Mouse (Mus musculus): ENCODE measurements around the gene Ankrd55. TPM values are rescaled to one million over a fixed set of nuclear protein-coding genes. Genes with fewer than 3 reads are reported as not detected.

Gene Ankrd55
- total and polyA plus RNA-seq, 2 experiments, result 0.09 to 0.10 TPM

DNA sequence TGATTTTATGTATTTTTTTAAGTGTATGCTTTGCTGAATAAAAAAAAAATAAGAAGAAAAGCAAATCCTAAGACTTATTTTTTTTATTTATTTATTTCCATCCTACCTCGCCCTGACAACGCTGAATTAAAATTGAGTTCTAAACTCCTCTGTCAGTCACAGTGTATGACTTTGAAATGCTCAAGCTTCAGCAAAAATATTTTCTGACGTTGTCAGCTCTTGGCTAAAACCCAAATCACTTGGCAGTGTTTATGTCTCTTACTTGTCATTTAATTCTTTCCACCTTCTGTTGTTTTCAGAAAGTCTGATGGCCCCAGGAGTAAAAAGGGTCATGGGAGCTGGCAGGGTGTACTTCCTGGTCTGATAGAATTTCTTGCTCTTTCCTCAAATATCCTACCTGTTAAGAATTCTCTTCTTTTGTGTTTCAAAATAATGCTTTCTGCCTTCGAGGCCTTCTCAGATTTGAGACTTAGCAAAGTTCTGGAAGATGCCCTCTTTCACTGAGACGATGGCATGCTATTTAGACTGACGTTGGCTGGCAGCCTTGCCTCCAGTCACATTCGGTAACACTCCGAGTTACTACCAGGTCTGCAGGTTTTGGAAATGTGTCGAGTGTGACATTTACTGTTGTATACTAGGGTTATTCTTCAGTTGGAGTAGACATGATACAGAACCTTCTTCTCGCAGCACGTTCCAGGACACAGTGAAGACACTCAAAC, 95.8 kb downstream of the Ankrd55 start:
- DNase-seq (ENCODE audit: extremely low read depth, low read depth, low spot score), result no peak
- 77% methylated on average over 11 of the region's 11 CpGs for WGBS
- Histone ChIP-seq H3K4me1 (ENCODE audit: control insufficient read depth, insufficient read depth, low read length) (no peaks in the 10 kb centered on the region), H3K27ac (replicated peaks; ENCODE audit: insufficient read depth, low read depth, low read length) (no peak overlapping the region), H3K27me3 (ENCODE audit: control insufficient read depth, insufficient read depth, low read length) (no peaks in the 10 kb centered on the region), H3K79me2 (ENCODE audit: control insufficient read depth, insufficient read depth, low read length) (no peaks in the 10 kb centered on the region), H3K4me3 (ENCODE audit: insufficient read depth, low read depth, low read length) (no peak overlapping the region), H3K9ac (ENCODE audit: low read depth, low read length) (no peak overlapping the region), H3K36me3 (ENCODE audit: control insufficient read depth, insufficient read depth, low read length) (no peaks in the 10 kb centered on the region)
- no peak for TF ChIP-seq POLR2A (IDR thresholded peaks at IDR 0.05; ENCODE audit: extremely low read depth, insufficient read depth, low read length)
- no peak for TF ChIP-seq CTCF (IDR thresholded peaks at IDR 0.05; ENCODE audit: low read depth, low read length)

DNA sequence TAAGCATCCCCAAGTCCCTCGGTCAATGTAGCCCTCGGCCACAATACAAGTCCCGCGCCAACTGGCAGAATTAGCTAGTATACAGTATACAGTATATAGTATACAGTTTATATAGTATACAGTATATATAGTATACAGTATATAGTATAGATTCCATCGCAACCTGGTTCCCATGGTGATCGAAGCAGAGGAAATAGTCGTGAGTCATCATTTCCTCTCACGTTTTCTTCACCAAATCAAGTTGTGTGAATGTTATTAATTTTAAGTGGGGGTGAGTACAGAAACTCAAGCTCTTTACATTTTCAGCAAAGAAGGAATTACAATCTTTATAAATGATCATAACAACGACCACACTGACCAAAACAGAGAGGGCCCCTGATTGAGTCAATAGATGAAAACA, 96.8 kb downstream of the Ankrd55 start:
- Histone ChIP-seq H3K27ac (replicated peaks; ENCODE audit: insufficient read depth, low read depth, low read length) (no peak overlapping the region), H3K4me1 (ENCODE audit: control insufficient read depth, insufficient read depth, low read length) (no peaks in the 10 kb centered on the region), H3K9ac (ENCODE audit: low read depth, low read length) (no peak overlapping the region), H3K79me2 (ENCODE audit: control insufficient read depth, insufficient read depth, low read length) (no peaks in the 10 kb centered on the region), H3K36me3 (ENCODE audit: control insufficient read depth, insufficient read depth, low read length) (no peaks in the 10 kb centered on the region), H3K27me3 (ENCODE audit: control insufficient read depth, insufficient read depth, low read length) (no peaks in the 10 kb centered on the region), H3K4me3 (ENCODE audit: insufficient read depth, low read depth, low read length) (no peak overlapping the region)
- WGBS, result 95% methylated on average over 9 of the region's 9 CpGs
- no peak for TF ChIP-seq POLR2A (IDR thresholded peaks at IDR 0.05; ENCODE audit: extremely low read depth, insufficient read depth, low read length)
- no peak for TF ChIP-seq CTCF (IDR thresholded peaks at IDR 0.05; ENCODE audit: low read depth, low read length)
- no peak for DNase-seq (ENCODE audit: extremely low read depth, low read depth, low spot score)

DNA sequence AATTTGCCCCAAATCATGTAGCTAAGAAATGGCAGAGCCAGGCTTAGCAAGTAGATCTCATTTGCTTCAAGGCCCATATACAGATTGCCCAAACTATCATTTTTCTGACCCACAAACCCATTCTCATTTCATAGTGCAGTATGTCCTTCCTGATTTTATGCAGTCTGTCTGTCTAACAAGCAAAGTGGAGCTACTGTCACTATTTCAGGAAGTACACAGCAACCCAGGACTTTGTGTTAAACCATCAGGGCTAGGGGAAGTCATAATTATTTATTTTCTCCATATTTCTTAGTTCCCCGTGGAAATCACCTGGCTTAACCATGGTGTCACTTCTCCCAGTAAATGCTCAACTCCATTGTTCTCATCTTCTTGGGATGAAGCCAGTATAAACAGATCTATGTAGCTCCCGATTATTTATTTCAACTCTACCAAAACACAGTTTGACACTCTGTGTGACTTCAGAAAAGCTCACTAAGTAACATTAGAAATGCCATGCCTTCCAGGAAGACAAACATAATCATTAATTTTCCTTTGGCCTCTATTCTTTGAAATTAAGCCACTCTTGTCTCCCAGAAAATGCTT, 98.3 kb downstream of the Ankrd55 start:
- WGBS, result 24% methylated on average over 2 of the region's 2 CpGs
- H3K36me3 ChIP-seq (ENCODE audit: control insufficient read depth, insufficient read depth, low read length), result no peaks in the 10 kb centered on the region
- H3K9ac ChIP-seq (ENCODE audit: low read depth, low read length), result no peak overlapping the region
- no peaks in the 10 kb centered on the region for H3K27me3 ChIP-seq (ENCODE audit: control insufficient read depth, insufficient read depth, low read length)
- H3K4me3 ChIP-seq (ENCODE audit: insufficient read depth, low read depth, low read length), result no peak overlapping the region
- H3K79me2 ChIP-seq (ENCODE audit: control insufficient read depth, insufficient read depth, low read length), result no peaks in the 10 kb centered on the region
- no peak overlapping the region for H3K27ac ChIP-seq (replicated peaks; ENCODE audit: insufficient read depth, low read depth, low read length)
- TF ChIP-seq POLR2A (IDR thresholded peaks at IDR 0.05; ENCODE audit: extremely low read depth, insufficient read depth, low read length) (no peak), CTCF (IDR thresholded peaks at IDR 0.05; ENCODE audit: low read depth, low read length) (no peak)
- H3K4me1 ChIP-seq (ENCODE audit: control insufficient read depth, insufficient read depth, low read length), result peaks cover 5% of the 10 kb centered on the region
- no peak for DNase-seq (ENCODE audit: extremely low read depth, low read depth, low spot score)

DNA sequence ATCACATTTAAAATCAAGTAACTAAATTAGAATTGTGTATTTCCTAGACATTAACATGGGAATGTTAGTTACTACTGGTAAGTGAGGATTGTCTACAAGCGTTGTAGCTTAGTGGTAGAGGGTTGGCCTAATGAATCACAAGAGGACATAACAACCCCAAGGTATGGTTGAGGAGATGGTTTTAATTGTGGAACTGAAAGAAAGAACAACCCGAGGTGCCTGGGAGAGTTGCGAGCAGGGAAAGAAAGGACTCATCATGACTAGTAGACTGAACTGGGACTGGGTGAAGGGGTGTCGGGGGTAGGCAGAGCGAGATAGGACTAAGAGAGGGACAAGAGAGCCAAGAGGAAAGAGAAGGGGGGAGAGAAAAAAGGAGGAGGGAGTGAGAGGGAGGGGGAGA, 99.0 kb downstream of the Ankrd55 start:
- H3K27me3 ChIP-seq (ENCODE audit: control insufficient read depth, insufficient read depth, low read length), result no peaks in the 10 kb centered on the region
- H3K9ac ChIP-seq (ENCODE audit: low read depth, low read length), result no peak overlapping the region
- no peaks in the 10 kb centered on the region for H3K36me3 ChIP-seq (ENCODE audit: control insufficient read depth, insufficient read depth, low read length)
- TF ChIP-seq CTCF (IDR thresholded peaks at IDR 0.05; ENCODE audit: low read depth, low read length), result no peak
- no peak for TF ChIP-seq POLR2A (IDR thresholded peaks at IDR 0.05; ENCODE audit: extremely low read depth, insufficient read depth, low read length)
- no peak for DNase-seq (ENCODE audit: extremely low read depth, low read depth, low spot score)
- no peak overlapping the region for H3K27ac ChIP-seq (replicated peaks; ENCODE audit: insufficient read depth, low read depth, low read length)
- peaks cover 6% of the 10 kb centered on the region for H3K4me1 ChIP-seq (ENCODE audit: control insufficient read depth, insufficient read depth, low read length)
- WGBS, result 92% methylated on average over 5 of the region's 5 CpGs
- H3K79me2 ChIP-seq (ENCODE audit: control insufficient read depth, insufficient read depth, low read length), result no peaks in the 10 kb centered on the region
- H3K4me3 ChIP-seq (ENCODE audit: insufficient read depth, low read depth, low read length), result no peak overlapping the region

DNA sequence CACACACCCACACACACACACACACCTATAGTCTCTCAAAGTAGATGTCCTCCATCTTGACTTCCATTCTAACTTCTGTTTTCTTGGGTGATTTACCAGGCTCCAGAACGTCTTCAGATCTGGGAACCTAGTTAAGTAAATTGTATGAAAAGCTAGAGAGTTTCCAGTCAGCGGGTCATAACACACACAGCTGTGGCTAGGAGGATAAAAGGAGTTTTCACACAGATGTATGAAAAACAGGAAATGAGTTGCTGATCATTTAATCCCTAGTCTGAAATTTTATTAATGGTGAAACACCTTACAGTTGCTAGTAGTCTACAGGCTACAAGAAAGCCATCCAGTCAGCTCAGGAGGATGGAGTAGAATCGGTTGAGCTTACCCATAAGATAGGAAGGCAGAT, 99.9 kb downstream of the Ankrd55 start:
- WGBS, result 94% methylated on average over 3 of the region's 3 CpGs
- Histone ChIP-seq H3K79me2 (ENCODE audit: control insufficient read depth, insufficient read depth, low read length) (no peaks in the 10 kb centered on the region), H3K4me3 (ENCODE audit: insufficient read depth, low read depth, low read length) (no peak overlapping the region), H3K4me1 (ENCODE audit: control insufficient read depth, insufficient read depth, low read length) (peaks cover 8% of the 10 kb centered on the region), H3K36me3 (ENCODE audit: control insufficient read depth, insufficient read depth, low read length) (no peaks in the 10 kb centered on the region), H3K27ac (replicated peaks; ENCODE audit: insufficient read depth, low read depth, low read length) (no peak overlapping the region), H3K9ac (ENCODE audit: low read depth, low read length) (no peak overlapping the region), H3K27me3 (ENCODE audit: control insufficient read depth, insufficient read depth, low read length) (no peaks in the 10 kb centered on the region)
- TF ChIP-seq CTCF (IDR thresholded peaks at IDR 0.05; ENCODE audit: low read depth, low read length) (no peak), POLR2A (IDR thresholded peaks at IDR 0.05; ENCODE audit: extremely low read depth, insufficient read depth, low read length) (no peak)
- DNase-seq (ENCODE audit: extremely low read depth, low read depth, low spot score), result no peak

DNA sequence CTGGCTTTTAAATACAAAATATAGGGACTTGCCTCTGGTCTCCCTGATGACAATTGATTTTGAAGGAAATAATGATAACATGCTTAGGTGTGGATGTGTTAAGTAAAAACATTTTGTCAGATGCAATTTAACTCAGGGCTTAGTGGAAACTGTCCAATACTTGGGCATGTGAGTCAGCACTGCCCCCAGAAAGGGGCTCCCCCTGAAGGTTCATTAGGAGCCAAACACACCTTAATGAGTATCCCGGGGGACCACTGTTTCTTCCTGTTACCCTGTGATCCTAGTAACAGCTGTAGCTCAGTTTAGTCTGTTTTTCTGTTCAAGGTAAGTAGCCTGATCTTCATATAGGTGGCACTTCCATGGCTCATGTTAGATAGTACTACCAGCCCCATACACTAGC, 102.0 kb downstream of the Ankrd55 start:
- H3K79me2 ChIP-seq (ENCODE audit: control insufficient read depth, insufficient read depth, low read length), result no peaks in the 10 kb centered on the region
- H3K27ac ChIP-seq (replicated peaks; ENCODE audit: insufficient read depth, low read depth, low read length), result no peak overlapping the region
- no peak overlapping the region for H3K4me3 ChIP-seq (ENCODE audit: insufficient read depth, low read depth, low read length)
- TF ChIP-seq CTCF (IDR thresholded peaks at IDR 0.05; ENCODE audit: low read depth, low read length) (no peak), POLR2A (IDR thresholded peaks at IDR 0.05; ENCODE audit: extremely low read depth, insufficient read depth, low read length) (no peak)
- H3K27me3 ChIP-seq (ENCODE audit: control insufficient read depth, insufficient read depth, low read length), result no peaks in the 10 kb centered on the region
- H3K4me1 ChIP-seq (ENCODE audit: control insufficient read depth, insufficient read depth, low read length), result peaks cover 10% of the 10 kb centered on the region
- no peak overlapping the region for H3K9ac ChIP-seq (ENCODE audit: low read depth, low read length)
- no peak for DNase-seq (ENCODE audit: extremely low read depth, low read depth, low spot score)
- WGBS, result 85% methylated on average over 1 of the region's 1 CpGs
- no peaks in the 10 kb centered on the region for H3K36me3 ChIP-seq (ENCODE audit: control insufficient read depth, insufficient read depth, low read length)
